Mouse (Mus musculus) forelimb bud, embryonic 11.5 days (tissue): ENCODE data around the gene Zgrf1.
A peak's percentile ranks its signal among the peaks of the same experiment; 100 is the strongest.

Experiments
- DNase-seq: peaks from one replicate; pipeline ENCODE4 v3.0.0-alpha.2; 2012; ENCODE audit warnings: low read depth, low spot score

The Zgrf1 gene

DNA sequence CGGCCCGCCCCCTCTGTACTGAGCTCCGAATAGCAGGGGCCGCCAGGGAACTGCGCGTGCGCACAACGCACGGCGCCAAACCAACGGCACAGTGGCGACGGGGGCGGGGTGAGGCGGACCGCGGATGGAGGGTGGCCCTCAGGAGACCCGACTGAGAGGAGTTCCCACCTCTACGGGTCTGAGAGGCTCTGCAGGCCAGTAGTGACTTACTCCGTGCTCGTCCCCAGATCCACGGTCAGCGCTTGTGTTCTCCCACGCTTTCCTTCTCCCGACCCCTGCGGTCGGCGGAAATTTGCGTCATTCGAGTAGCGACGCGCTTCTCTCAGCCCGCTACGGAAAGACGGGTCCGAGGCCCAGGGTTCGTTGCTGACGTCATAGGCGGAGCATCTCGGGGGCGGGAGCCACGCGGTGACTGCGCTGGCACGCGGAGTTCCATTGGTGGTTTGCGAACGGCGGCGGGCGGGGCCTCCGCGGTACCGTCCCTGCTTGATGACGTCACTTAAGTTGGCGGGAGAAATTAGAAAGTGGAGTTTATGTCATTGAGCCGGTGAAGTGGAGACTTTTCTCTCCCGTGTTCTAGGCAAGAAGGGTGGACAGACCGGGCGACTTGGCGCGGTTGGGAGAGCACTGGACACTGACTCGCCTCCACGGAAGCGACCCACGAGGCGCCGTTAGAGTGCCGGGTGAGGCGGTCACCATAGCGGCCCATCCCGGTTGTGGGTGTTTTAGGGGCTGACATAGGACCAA, at the start of gene Zgrf1, which contains the start of gene Larp7:
Gene Zgrf1 (plus strand): TSS at position 517 of the 747 bp plus-strand sequence.
Gene Larp7 (minus strand): TSS at position 377 of the 747 bp plus-strand sequence.
- DNase-seq: peak; percentile 99

DNA sequence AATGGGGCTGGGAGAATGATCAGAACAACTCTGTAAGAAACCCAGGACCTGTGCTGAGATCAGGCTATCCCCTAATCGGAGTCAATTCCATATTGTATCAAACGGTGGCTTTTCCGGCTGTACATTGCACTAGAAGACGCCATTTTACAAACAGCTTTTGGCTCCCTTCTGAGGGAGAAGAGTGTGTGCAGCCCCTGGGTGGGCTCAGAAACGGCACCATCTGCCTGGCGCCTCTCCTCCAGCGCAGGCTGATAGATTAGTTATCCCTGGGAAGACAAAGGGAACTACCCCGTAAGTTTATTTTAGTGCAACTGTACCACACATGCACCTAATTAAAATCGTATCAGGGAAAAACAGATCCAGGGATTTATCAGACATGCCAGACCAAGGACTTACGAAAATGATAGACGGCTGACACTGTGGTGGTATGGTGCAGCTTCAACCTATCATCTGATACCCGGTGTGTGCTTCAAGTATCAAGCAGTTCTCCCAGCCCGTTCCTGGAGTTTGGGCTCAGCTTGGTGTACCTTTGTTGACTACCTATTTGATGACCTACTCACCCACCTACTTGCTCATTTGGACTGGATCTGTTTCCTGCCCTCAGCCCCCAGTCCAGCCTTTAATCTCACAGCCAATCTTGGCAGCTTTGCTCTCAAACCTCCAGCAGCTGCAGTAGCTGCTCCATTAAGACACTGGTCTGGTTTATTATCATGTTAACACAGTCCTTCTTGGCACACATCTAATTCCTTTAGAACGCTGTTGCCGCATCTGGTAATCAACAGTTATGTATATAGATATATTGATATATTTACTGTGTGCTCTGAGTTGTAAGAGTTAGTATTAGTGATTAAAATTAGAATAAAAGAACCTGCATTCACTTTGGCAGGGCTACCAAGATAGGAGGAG, 45.2 kb upstream of the Zgrf1 start:
- no peak for DNase-seq

DNA sequence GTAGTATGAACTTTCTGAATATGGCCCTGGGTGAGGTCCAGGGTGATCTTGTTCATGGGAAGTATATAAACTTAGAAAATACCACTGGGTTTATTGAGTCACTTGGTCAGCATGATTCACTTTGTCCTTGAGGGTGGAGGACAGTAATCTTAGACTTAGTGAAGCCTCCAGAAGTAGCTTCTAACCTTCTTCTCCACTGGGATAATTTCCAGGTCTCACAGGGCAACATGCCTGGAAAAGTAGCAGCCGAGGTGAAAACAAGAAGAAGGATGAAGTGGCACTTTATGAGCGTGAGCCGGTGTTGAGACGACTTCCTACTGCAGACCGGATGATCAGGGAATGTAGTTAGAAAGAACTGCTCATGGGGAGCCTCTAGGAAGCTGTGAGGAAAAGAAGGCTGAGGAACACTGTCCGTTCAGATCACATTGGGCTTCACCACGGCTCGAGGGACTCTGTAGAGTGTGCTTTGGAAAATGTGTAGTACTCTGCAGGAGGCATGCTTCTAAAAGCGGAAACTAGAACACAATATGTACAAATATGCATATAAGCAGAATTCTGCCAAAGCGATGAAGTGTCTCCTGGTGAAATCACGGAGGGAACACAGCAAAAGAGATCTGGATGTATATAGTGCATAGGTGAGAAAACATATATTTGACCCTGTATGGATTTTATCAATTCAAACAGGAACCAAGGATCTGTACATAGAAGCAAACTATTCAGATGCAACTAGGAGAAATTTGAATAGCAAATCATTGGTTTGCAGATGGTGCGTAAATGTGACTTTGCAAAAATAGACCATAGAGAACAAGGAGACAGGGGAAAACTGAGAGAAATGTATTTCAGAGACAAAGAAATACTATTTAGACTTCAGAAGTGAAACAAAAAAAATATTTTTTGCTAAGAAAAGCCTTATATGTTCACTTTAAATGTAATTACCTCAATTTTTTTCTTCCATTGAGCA, 41.2 kb upstream of the Zgrf1 start:
- DNase-seq: no peak

DNA sequence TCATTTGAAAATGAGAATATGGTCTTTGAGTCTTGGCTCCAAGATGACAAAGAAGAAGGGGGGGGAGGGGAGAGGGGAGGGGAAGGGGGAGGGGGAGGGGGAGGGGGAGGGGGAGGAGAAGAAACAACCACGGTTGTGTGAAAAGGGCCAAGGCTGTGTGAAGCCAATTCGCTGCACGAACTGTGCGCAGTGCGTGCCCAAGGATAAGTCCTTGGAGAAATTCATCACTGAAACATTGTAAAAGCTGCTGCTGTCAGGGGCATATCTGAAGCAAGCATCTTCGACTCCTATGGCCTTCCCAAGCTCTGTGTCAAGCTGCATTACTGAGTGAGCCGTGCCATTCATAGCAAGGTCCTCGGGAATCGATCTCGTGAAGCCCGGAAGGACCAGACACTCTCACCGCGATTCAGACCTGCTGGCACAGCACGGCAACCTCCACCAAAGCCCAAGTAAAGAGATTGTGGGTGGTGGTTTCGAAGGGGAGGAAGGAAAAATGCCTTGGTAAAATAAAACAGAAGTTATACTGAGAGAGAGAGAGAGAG, 40.4 kb upstream of the Zgrf1 start:
- no peak for DNase-seq

DNA sequence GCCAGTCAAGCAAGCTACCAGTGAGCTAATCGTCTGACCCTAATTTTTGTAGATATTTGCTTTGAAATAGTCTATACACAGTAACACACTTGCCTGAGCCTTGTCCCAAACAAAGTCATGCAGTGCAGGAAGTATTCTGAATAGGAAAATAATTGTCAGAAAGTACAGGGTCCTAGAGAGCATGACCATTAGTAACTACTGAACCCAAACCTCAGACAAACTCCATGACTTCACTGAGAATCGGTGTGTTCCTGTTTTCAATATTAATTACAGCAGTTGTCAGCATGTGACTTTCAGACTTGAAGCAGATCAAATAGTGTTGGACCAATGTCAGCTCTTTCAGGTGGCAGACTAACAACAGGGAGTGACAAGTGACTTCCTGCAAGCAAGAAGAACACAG, 39.6 kb upstream of the Zgrf1 start:
- no peak for DNase-seq

DNA sequence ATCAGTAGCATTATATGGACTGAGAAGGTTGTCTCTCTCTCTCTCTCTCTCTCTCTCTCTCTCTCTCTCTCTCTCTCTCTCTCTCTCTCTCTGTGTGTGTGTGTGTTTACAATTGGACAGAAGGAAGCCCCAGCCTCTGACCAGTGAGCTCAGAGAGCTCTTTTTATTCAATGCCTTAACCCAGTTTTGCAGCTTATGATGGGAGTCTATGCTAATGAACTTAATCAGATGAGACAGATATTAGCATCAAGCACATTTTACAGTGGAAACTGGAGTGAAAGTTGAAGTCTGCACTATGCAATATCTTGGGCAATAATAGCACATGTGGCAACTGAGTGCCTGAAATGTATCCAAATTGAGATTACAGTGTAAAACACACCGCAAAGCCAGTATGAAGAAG, 38.0 kb upstream of the Zgrf1 start:
- DNase-seq: no peak

DNA sequence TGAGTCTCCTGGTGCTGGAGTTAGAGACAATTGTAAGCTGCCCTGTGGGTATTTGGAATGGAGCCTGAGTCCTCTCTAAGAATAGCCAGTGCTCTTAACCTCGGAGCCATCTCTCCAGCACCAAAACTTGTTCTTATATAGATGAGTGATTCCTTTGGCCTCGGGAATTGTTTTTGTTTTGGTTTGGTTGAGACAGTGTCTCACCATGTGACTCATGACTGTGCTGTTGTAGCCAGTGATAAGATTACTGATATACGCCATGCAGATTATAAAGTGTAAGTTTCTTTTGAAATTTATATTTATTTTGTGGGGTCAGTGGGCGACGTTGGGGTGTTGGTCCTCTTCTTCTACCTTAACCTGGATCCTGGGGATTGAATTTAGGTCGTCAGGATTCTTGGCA, 33.0 kb upstream of the Zgrf1 start:
- DNase-seq: no peak

DNA sequence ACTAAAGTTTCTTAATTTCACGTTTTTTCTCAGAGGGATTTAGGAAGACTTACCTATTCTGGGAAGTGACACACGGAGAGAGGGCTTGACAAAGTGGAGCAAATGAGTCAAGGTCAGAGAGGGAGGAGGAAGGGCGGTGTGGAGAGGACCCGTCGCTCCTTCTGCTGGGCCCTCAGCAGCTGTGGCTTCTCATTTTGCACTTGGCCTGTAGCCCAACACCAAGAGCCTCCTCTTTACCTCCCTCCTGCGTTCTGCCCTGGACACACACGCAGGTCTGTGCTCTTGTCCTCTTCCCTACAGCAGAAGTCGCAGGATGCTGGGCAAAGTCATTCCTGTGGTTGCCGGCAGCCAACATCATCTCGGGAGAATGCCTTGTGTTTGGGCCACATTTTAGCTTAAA, 32.1 kb upstream of the Zgrf1 start:
- no peak for DNase-seq

DNA sequence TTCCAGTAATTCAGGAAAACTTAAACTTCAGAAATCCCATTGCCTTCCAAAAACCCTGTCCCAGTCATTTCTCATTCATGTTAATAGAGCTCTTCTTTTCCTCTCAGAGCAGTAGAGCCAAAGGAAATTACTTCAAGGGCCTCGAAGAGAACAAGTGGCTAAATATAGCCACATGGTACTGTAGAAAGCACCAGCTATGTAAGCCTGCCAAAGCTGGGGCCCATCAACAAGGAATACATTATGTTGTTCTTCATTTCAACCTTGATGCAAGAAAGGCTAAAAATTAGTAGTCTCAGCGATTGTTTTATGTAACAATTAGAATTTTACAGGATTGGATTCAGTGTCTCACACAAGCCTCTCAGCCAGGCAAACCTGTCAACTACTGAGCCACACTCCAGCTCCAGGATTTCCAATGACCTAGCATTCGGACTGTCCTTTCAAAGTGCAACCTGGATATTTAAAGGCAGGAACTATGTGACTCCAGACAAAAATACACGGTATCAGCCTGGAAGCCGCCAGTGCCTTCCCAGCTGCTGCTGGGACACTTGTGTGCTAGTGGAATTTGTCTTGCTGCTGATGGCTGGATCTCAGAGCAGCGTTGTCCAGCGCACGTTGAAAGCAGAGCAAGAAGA, 28.0 kb upstream of the Zgrf1 start:
- no peak for DNase-seq

DNA sequence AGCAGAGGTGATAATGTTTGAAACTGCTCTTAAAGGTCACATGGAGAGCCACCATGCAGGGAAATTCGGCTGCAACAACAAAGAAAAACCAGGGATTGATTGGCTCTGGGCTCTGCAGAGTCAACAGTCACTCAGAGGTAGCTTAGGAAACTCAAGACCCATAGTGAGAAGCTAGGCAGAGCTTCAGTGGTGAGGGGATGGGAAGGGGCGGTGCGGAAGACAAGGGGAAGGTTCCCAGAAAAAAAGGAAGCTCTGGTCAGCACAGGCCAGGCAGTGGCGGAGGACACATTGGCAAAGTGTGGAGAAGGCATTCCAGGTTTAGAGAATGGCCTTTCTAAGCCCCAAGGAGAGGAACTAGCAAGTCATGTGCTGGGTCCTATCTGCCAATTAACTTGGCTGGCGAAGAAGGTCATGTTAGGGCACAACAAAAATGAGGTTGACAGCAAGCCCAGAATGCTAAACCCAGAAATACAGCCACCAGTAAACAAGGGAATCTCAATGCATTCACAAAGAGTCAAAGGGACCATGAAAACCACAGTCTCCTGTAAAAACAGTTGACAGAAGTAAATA, 25.7 kb upstream of the Zgrf1 start:
- DNase-seq: no peak

DNA sequence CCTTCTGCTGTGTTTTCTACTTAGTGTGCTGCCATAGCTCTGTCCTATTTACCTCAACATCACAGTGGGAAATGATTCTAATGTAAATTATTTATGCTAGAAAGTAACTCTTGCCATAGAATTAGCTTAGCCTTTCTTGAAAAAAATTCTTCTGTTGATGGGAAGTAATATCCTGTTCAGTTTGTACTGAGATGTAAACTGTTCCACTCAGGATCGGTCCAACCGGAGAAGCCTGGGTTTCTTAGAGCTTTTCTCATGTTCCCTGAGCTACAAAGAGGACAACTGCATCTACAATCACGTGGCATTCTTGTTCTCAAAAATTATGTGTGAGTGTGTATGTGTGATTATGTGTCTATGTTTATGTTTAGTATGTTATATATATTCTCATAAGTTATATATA, 24.1 kb upstream of the Zgrf1 start:
- no peak for DNase-seq

DNA sequence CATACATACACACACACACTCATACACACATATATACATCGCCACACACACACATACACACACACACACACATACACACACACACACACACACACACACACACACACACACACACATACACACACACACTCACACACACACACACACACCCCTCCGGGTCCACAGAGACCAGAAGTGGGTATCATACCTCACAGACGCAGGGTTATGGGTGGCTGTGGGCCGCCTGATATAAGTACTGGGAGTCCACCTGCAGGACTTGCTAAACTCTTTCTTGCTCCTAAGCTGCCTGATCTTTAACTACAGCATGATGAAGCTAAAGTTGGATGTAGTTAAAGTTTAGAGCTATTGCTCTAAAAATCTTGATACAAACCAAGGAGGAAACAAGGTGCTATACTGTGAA, 23.5 kb upstream of the Zgrf1 start:
- no peak for DNase-seq

DNA sequence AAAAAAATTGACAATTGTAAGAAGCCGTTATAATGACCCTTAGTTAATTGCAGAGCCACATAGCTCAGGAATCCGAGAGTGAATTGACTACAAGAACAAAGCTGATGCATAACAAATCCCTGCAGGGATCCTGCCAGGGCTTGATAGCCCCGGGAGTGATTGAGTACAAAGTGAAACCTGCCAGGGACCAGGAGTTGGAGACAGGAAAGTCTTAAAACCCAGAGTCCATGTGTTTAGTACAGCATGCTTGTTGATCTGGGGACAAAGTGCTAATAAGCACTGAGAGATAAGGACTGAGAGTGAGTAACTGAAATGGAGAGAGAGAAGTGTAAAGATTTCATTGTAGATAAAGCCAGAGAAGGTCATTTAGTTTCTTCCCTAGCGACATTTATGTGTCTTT, 23.0 kb upstream of the Zgrf1 start:
- no peak for DNase-seq

DNA sequence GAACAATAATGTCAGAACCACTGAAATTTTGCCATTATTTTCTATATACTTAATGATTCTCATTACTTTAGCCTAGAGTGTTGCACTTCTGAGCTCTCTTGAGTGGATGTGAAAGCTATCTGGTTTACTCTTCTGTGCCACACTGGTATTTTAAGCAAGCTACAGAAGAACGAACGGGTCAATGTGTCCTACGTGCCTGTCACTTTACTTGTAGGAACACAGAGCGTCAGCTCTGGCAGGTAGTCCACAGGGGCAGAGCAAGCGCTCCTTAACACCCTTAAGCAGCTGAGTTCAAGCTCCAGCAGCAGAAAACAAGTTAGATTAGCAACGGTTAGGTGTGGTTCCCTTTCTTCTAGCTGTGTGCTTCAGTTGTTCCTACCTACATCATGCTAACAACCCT, 14.1 kb upstream of the Zgrf1 start:
- DNase-seq: no peak

DNA sequence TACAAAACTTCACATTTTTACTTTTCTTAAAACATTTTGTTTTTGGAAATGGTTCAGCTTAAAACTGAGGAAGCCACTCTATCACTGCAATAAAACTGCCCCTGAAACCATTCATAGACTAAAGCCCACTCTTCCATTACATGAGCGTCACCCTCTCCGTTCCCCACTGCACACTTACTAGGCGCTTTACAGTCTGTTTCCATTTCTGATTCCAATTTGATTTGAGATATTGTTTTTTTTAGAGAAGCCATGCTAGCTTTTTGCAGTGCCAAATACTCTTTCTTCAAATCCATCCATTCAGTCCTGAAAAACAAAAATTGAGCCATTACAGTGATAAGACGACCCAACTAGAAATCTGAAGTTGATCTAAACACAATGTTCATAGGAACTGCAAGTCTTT, 9.3 kb upstream of the Zgrf1 start:
- no peak for DNase-seq

DNA sequence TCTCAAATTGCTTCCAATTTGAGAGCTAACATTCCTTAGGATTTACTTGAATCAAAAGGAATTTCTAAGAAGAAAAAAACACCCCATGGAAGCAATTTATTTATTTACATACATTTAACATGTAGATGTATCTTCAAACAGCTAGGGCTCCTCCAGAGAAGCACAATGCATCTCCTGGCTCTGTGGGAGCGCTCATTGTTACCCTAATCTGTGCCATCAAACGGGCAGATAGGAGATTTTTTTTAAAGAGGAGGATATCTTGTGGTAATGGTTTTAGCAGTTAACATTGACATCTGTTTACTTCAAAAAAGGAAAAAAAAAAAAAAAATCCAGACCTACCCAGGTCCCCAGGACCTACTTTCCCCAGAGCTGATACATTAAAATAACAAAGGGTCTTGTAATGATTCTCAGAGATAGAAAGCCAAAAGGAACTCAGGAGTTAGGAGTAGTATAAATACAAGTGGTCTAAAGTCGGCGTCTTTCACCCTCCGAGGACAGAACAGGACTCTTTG, 8.6 kb upstream of the Zgrf1 start:
- no peak for DNase-seq

DNA sequence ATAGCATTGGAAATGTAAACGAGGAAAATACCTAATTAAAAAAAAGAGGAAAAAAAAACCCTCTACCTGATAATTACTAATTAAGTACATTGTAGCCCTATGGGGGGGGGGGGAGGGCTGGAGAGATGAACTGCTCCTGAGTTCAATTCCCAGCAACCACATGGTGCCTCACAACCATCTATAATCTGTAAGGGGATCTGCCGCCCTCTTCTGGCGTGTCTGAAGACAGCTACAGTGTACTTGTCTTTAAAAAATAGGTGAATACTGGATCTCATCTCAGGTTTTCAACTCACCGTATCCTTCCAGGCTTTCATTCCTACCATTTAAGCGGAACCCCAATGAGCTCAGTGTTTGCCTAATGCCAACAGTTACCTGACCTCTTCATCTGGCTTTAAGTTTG, 5.4 kb upstream of the Zgrf1 start:
- DNase-seq: peak; percentile 35

DNA sequence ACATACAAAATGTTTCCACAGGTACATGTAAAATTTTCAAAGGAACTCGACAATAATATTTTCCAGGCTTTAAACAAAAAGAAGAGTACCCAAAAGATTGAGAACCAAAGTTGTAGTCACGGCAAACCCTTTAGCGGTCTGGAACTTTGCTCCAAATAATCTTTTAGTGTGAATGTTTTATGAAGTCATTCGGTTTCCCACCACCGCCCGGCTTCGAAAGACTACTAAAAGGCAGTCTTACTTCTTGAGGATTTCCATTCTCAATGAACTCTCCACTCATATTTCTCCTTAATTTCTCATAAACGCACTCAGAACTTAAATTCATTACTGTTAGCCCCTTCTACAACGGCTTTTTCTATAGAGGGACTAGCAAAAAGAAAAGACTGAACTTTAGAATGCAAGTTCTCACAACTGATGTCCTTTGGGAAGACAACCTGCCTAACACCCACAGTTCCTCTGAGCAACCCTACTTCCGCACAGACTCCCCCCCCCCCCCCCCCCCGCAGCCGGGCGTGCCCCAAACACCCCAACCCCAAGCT, 786 bp upstream of the Zgrf1 start:
- no peak for DNase-seq

DNA sequence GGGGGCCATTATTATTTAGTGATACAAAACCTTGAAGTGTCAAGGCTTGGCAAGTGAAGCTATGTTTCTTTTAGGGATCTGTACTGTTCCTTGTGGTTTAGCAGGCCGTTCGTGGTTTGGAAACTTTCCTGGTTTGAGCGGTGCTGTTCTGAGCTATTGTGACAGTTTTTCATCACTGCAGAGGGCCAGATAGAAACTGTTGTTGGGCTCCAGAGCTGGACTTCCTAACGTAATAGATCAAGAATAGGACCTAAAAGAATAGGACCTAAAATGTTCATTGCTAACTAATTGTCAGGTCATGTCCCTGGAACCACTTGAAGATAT, 393 bp downstream of the Zgrf1 start:
- no peak for DNase-seq

DNA sequence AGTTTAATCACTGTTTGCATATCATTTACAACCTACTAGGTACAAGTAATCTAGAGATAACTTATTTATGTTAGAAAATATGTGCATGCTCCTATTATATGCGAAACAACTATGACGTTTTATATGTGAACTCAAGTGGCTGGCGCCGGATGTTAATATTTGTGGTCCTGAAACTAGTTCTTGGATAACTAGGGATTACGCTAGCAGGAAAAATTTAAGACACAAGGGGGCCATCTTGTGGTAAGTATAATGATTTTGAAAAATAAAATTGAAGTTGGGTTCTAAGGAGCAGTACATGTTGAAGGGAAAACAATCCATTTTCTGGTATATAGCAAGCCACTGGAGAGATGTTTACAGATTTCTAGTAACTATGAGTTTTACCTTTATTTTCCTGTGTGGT, 1.4 kb downstream of the Zgrf1 start:
- no peak for DNase-seq
